Mouse (Mus musculus): ENCODE measurements around the gene Xpot. TPM values are rescaled to one million over a fixed set of nuclear protein-coding genes. Genes with fewer than 3 reads are reported as not detected.
A peak's percentile ranks its signal among the peaks of the same experiment; 100 is the strongest.

Xpot gene
- polyA plus RNA-seq (2014; fragmentation: Nextera tagmentation; extraction: Ambion mirVana), result 34.9 and 63.6 TPM in 2 replicates

- Histone ChIP-seq H3K4me2 (replicated peaks; ENCODE audit: low read depth, low read length) (peak within 1 kb of the TSS; percentile 57), H3K9ac (ENCODE audit: low read depth, low read length) (peak within 1 kb of the TSS; percentile 77), H3K9me3 (ENCODE audit: control insufficient read depth, low read length) (no peaks in the 10 kb centered on the region), H3K4me1 (ENCODE audit: control insufficient read depth, insufficient read depth, low read length) (peaks cover 9% of the 10 kb centered on the region), H3K27me3 (ENCODE audit: control insufficient read depth, insufficient read depth, low read length) (no peaks in the 10 kb centered on the region), H3K36me3 (ENCODE audit: control insufficient read depth, insufficient read depth, low read length) (peaks cover 12% of the 10 kb centered on the region), H3K4me3 (ENCODE audit: low read length) (peak within 1 kb of the TSS; percentile 70), H3K27ac (ENCODE audit: low read depth, low read length) (peak within 1 kb of the TSS; percentile 86)
- peak; percentile 100 for ATAC-seq (ENCODE audit: low FRiP score, low TSS enrichment)
- under 1% methylated on average over 43 of the region's 70 CpGs for WGBS
These were observed at the start of gene Xpot for GRCm38 (mm10) chr10:121626186-121626882. Xpot (minus strand) TSS chr10:121626332.

GRCm38 (mm10) chr10:121669103-121669502 is 43.0 kb upstream of the Xpot start:
- Histone ChIP-seq H3K27ac (ENCODE audit: low read depth, low read length) (no peak overlapping the region), H3K4me1 (ENCODE audit: control insufficient read depth, insufficient read depth, low read length) (no peaks in the 10 kb centered on the region), H3K36me3 (ENCODE audit: control insufficient read depth, insufficient read depth, low read length) (no peaks in the 10 kb centered on the region), H3K4me2 (replicated peaks; ENCODE audit: low read depth, low read length) (no peak overlapping the region), H3K4me3 (ENCODE audit: low read length) (no peak overlapping the region), H3K9me3 (ENCODE audit: control insufficient read depth, low read length) (no peaks in the 10 kb centered on the region), H3K27me3 (ENCODE audit: control insufficient read depth, insufficient read depth, low read length) (no peaks in the 10 kb centered on the region), H3K9ac (ENCODE audit: low read depth, low read length) (no peak overlapping the region)
- 83% methylated on average over 10 of the region's 10 CpGs for WGBS
- ATAC-seq (ENCODE audit: low FRiP score, low TSS enrichment), result no peak

DNA sequence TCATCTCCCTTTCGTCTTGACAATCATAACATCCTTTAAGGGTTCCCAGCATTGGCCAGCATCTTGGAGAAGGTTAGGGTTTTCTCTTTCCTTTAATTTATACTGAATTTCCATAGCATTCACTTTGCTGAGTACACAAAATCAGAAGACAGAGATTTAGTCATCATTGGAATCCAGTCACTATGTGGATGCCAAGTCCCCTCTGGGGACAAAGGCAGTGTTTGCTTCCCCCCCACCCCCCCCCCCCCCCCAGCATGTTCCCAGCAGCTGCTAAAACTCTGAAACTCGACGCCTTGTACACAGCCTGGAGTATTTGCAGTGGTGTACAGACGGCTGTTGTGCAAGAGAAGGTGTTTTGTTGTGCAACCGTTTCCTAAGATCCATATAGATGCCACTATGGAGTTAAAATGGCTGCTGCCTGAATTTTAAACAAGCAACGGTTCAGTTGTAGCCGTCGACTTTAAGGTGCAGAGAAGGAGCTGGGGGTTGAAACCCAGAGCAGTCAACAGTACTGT is 39.6 kb upstream of the Xpot start:
- no peak overlapping the region for H3K9ac ChIP-seq (ENCODE audit: low read depth, low read length)
- no peaks in the 10 kb centered on the region for H3K27me3 ChIP-seq (ENCODE audit: control insufficient read depth, insufficient read depth, low read length)
- ATAC-seq (ENCODE audit: low FRiP score, low TSS enrichment), result no peak
- no peaks in the 10 kb centered on the region for H3K9me3 ChIP-seq (ENCODE audit: control insufficient read depth, low read length)
- H3K4me2 ChIP-seq (replicated peaks; ENCODE audit: low read depth, low read length), result no peak overlapping the region
- H3K36me3 ChIP-seq (ENCODE audit: control insufficient read depth, insufficient read depth, low read length), result no peaks in the 10 kb centered on the region
- H3K4me1 ChIP-seq (ENCODE audit: control insufficient read depth, insufficient read depth, low read length), result no peaks in the 10 kb centered on the region
- H3K27ac ChIP-seq (ENCODE audit: low read depth, low read length), result no peak overlapping the region
- 73% methylated on average over 8 of the region's 8 CpGs for WGBS
- no peak overlapping the region for H3K4me3 ChIP-seq (ENCODE audit: low read length)

DNA sequence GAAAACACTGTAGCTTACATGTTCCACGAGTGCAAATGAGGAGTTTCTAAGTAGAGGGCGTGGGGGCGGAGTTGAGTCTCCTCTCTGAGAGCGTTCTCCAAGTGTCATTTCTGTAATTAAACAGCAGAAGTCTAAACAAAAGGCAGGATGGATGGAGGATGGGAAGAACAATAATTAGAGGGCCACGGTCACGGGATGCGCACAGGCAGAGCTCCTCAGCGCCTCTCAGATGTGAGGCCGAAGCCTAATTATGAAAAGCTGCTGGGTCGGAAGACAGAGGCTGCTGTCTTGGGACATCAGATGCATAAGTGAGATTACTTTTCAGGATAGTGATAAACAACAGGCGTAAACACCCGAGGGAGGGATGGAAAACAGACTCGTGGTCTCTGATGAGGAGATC is 37.5 kb upstream of the Xpot start:
- Histone ChIP-seq H3K9me3 (ENCODE audit: control insufficient read depth, low read length) (no peaks in the 10 kb centered on the region), H3K27me3 (ENCODE audit: control insufficient read depth, insufficient read depth, low read length) (no peaks in the 10 kb centered on the region), H3K4me3 (ENCODE audit: low read length) (no peak overlapping the region), H3K27ac (ENCODE audit: low read depth, low read length) (no peak overlapping the region), H3K36me3 (ENCODE audit: control insufficient read depth, insufficient read depth, low read length) (no peaks in the 10 kb centered on the region), H3K4me2 (replicated peaks; ENCODE audit: low read depth, low read length) (no peak overlapping the region), H3K4me1 (ENCODE audit: control insufficient read depth, insufficient read depth, low read length) (no peaks in the 10 kb centered on the region), H3K9ac (ENCODE audit: low read depth, low read length) (no peak overlapping the region)
- no peak for ATAC-seq (ENCODE audit: low FRiP score, low TSS enrichment)
- 46% methylated on average over 13 of the region's 13 CpGs for WGBS

- Histone ChIP-seq H3K27me3 (ENCODE audit: control insufficient read depth, insufficient read depth, low read length) (no peaks in the 10 kb centered on the region), H3K9ac (ENCODE audit: low read depth, low read length) (no peak overlapping the region), H3K4me3 (ENCODE audit: low read length) (no peak overlapping the region), H3K27ac (ENCODE audit: low read depth, low read length) (no peak overlapping the region), H3K4me1 (ENCODE audit: control insufficient read depth, insufficient read depth, low read length) (no peaks in the 10 kb centered on the region), H3K4me2 (replicated peaks; ENCODE audit: low read depth, low read length) (no peak overlapping the region), H3K9me3 (ENCODE audit: control insufficient read depth, low read length) (no peaks in the 10 kb centered on the region), H3K36me3 (ENCODE audit: control insufficient read depth, insufficient read depth, low read length) (no peaks in the 10 kb centered on the region)
- no peak for ATAC-seq (ENCODE audit: low FRiP score, low TSS enrichment)
- 95% methylated on average over 2 of the region's 2 CpGs for WGBS
These were observed 36.6 kb upstream of the Xpot start for GRCm38 (mm10) chr10:121662711-121663110.

DNA sequence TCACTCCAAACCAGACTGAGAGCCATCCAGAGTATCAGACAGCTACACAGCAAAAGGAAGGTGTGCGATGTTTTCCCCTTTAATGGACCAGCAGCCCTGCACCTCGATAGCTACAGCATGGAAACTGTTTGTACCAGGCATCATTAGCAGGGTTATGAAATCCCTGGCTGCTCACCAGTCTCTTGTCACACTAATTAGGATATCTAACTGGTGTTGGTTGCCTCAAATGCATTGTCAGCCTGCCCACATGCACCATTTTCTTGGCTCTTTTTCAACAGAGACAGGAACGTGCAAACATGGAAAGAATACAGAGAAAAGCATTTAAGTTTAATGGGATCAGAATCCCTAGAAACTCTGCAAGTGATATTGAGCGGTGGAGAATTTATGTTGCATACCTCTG is 29.8 kb upstream of the Xpot start:
- Histone ChIP-seq H3K4me2 (replicated peaks; ENCODE audit: low read depth, low read length) (no peak overlapping the region), H3K9ac (ENCODE audit: low read depth, low read length) (no peak overlapping the region), H3K4me1 (ENCODE audit: control insufficient read depth, insufficient read depth, low read length) (no peaks in the 10 kb centered on the region), H3K9me3 (ENCODE audit: control insufficient read depth, low read length) (no peaks in the 10 kb centered on the region), H3K27ac (ENCODE audit: low read depth, low read length) (no peak overlapping the region), H3K36me3 (ENCODE audit: control insufficient read depth, insufficient read depth, low read length) (no peaks in the 10 kb centered on the region), H3K4me3 (ENCODE audit: low read length) (no peak overlapping the region), H3K27me3 (ENCODE audit: control insufficient read depth, insufficient read depth, low read length) (no peaks in the 10 kb centered on the region)
- WGBS, result 87% methylated on average over 4 of the region's 4 CpGs
- ATAC-seq (ENCODE audit: low FRiP score, low TSS enrichment), result no peak

DNA sequence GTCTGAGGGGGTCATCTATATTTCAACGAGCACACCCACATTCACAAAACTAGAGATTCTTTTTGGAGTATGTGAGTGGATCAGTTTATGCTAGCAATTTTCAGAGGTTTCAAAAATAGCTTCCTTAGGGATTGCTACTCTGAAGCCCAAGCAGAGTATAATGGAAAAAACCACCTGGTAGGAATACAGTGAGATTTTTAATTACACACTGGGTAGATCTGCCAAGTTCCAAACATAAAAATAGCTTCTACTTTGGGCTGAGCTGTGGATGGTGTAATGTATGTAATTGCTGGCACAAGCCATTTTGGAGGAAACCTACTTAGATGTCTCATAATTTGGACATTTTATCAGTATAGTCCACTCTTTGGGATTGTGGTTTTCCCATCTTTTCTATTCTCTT is 26.9 kb upstream of the Xpot start:
- ATAC-seq (ENCODE audit: low FRiP score, low TSS enrichment), result no peak
- 88% methylated on average over 1 of the region's 1 CpGs for WGBS
- H3K9ac ChIP-seq (ENCODE audit: low read depth, low read length), result no peak overlapping the region
- H3K4me3 ChIP-seq (ENCODE audit: low read length), result no peak overlapping the region
- no peak overlapping the region for H3K4me2 ChIP-seq (replicated peaks; ENCODE audit: low read depth, low read length)
- H3K27me3 ChIP-seq (ENCODE audit: control insufficient read depth, insufficient read depth, low read length), result no peaks in the 10 kb centered on the region
- no peaks in the 10 kb centered on the region for H3K4me1 ChIP-seq (ENCODE audit: control insufficient read depth, insufficient read depth, low read length)
- no peaks in the 10 kb centered on the region for H3K36me3 ChIP-seq (ENCODE audit: control insufficient read depth, insufficient read depth, low read length)
- H3K27ac ChIP-seq (ENCODE audit: low read depth, low read length), result no peak overlapping the region
- H3K9me3 ChIP-seq (ENCODE audit: control insufficient read depth, low read length), result no peaks in the 10 kb centered on the region

DNA sequence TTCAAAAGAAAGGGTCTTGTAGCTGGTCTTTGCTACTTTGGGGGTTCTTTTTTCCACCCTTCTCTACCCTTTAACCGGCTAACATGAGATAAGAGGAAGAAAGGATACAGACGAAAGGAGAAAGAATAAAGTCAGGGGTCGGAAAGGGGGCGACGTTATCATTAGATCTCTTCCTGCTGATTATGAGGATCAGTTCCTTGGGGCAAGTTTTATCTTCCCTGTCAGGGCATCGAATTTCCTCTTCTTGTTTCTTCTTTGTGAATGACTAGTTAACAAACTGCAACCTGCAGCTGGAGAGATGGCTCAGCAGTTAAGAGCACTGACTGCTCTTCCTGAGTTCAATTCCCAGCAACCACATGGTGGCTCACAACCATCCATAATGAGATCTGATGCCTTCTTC is 20.2 kb upstream of the Xpot start:
- 58% methylated on average over 6 of the region's 6 CpGs for WGBS
- Histone ChIP-seq H3K4me2 (replicated peaks; ENCODE audit: low read depth, low read length) (no peak overlapping the region), H3K4me1 (ENCODE audit: control insufficient read depth, insufficient read depth, low read length) (peaks cover 6% of the 10 kb centered on the region), H3K9me3 (ENCODE audit: control insufficient read depth, low read length) (no peaks in the 10 kb centered on the region), H3K27ac (ENCODE audit: low read depth, low read length) (no peak overlapping the region), H3K27me3 (ENCODE audit: control insufficient read depth, insufficient read depth, low read length) (peaks cover 20% of the 10 kb centered on the region), H3K4me3 (ENCODE audit: low read length) (no peak overlapping the region), H3K36me3 (ENCODE audit: control insufficient read depth, insufficient read depth, low read length) (no peaks in the 10 kb centered on the region), H3K9ac (ENCODE audit: low read depth, low read length) (no peak overlapping the region)
- ATAC-seq (ENCODE audit: low FRiP score, low TSS enrichment), result no peak

- Histone ChIP-seq H3K36me3 (ENCODE audit: control insufficient read depth, insufficient read depth, low read length) (no peaks in the 10 kb centered on the region), H3K4me3 (ENCODE audit: low read length) (peak overlapping the region; percentile 52), H3K4me2 (replicated peaks; ENCODE audit: low read depth, low read length) (peak overlapping the region; percentile 85), H3K9me3 (ENCODE audit: control insufficient read depth, low read length) (no peaks in the 10 kb centered on the region), H3K9ac (ENCODE audit: low read depth, low read length) (peak overlapping the region; percentile 49; the same call in 1 of the 2 replicates), H3K27ac (ENCODE audit: low read depth, low read length) (no peak overlapping the region), H3K27me3 (ENCODE audit: control insufficient read depth, insufficient read depth, low read length) (peaks cover 20% of the 10 kb centered on the region), H3K4me1 (ENCODE audit: control insufficient read depth, insufficient read depth, low read length) (peaks cover 9% of the 10 kb centered on the region)
- WGBS, result 5% methylated on average over 28 of the region's 28 CpGs
- peak; percentile 29; the same call in 1 of the 2 replicates for ATAC-seq (ENCODE audit: low FRiP score, low TSS enrichment)
These were observed 16.2 kb upstream of the Xpot start for GRCm38 (mm10) chr10:121642054-121642947.

Data from kidney, embryonic 14.5 days (tissue).